Mouse (Mus musculus) bone marrow macrophage, adult 2 months (primary cell): ENCODE data around the gene Arhgap44. TPM values are rescaled to one million over a fixed set of nuclear protein-coding genes. Genes with fewer than 3 reads are reported as not detected.

ENCODE experiments used
- H3K27ac ChIP-seq: 2 replicates; pipeline ENCODE4 v1.5.1; 2012; ENCODE audit warnings: low read depth, low read length; ENCODE audit not compliant: insufficient read depth
- H3K4me1 ChIP-seq: 2 replicates; pipeline ENCODE4 v1.6.1; 2012; ENCODE audit warnings: low read length; ENCODE audit not compliant: control insufficient read depth, insufficient read depth
- H3K4me3 ChIP-seq: 2 replicates; pipeline ENCODE4 v1.5.1; 2012; ENCODE audit warnings: mild to moderate bottlenecking, low read length, moderate library complexity; ENCODE audit not compliant: insufficient read depth
- CTCF ChIP-seq: IDR thresholded peaks from 2 replicates; pipeline ENCODE4 v1.5.1; 2012; ENCODE audit warnings: low read depth, mild to moderate bottlenecking, low read length, moderate library complexity
- POLR2A ChIP-seq: IDR thresholded peaks from 2 replicates; pipeline ENCODE4 v1.6.1; 2012; ENCODE audit warnings: mild to moderate bottlenecking, low read depth, low read length, borderline replicate concordance
- polyA plus RNA-seq: library from polyadenylated mRNA; stranded (reverse); fragments of >200 nt; gene quantifications from 2 replicates; pipeline ENCODE4 v1.2.4, GENCODE M21; 2012; ENCODE audit not compliant: missing spikeins, insufficient read depth, insufficient read length

Arhgap44 gene
- polyA plus RNA-seq, 1 experiment, result not detected

DNA sequence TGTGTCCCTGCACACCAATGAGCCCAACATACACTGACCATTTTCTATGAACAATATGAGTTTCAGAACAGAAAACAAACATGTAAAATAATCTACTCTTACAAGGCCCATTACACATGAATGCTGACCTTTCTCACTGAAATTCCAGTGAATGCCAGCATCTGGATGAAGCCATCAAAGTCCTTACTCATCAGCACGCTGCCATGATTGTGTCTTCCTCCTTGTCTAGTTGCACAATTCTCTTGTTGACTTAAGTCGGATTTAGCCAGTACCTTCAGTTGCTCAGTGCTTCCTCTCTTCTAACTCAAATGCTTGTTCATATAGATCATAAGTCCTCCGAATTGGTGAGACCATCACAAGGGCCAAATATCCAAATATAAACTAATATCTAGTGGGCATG, 23.7 kb downstream of the Arhgap44 start:
- H3K4me3 ChIP-seq, result no peak overlapping the region
- no peaks in the 10 kb centered on the region for H3K4me1 ChIP-seq
- no peak for TF ChIP-seq POLR2A
- no peak for TF ChIP-seq CTCF
- H3K27ac ChIP-seq, result no peak overlapping the region; the same call in 1 of the 2 replicates

DNA sequence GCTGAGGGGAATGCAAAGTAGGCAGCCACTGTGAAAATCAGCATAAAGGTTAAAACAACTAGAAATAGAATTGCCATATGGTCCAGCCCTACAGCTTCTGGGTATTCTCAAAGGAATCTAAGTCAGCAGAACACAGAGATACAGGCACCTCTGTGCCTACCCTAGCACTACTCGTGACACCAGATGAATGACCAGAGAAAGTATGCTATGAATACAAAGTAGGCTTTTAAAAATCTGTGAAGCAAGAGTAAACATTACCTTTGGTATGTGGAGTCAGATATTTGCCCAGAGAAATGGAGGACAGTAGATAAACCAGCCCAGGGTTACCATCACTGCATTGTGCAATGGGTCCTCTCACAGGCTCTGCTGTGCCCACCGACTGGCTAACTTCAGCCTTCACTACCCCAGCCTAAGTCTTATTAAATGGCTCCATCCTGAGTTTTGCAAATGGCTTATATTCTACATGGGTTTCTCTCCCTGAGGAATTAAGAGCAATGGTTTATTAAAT, 25.6 kb downstream of the Arhgap44 start:
- Histone ChIP-seq H3K4me3 (no peak overlapping the region), H3K4me1 (no peaks in the 10 kb centered on the region), H3K27ac (no peak overlapping the region)
- TF ChIP-seq POLR2A (no peak), CTCF (no peak)

DNA sequence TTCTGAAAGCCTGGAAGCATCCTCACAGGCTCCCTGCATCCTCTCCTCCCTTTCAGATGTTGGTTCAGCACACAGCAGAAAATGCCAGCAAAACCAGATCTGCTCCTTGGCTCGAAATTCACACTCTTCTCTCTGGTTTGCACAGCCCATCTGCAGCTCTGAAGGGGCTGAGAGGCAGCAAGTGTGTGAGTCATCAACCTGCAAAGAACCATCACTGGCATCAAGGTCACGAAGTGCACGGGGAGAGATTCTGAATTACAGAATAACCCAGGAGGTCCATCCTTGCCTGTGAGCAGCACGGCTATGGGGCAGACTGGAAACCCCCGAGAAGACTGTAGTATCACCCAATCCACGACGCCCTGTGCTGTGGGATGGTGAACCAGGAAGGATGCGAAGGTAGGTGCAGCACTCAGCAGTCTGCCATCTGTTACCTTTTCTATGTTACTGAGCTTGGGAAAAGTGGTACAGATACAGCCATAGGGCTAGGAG, 27.5 kb downstream of the Arhgap44 start:
- no peaks in the 10 kb centered on the region for H3K4me1 ChIP-seq
- TF ChIP-seq CTCF (no peak), POLR2A (no peak)

DNA sequence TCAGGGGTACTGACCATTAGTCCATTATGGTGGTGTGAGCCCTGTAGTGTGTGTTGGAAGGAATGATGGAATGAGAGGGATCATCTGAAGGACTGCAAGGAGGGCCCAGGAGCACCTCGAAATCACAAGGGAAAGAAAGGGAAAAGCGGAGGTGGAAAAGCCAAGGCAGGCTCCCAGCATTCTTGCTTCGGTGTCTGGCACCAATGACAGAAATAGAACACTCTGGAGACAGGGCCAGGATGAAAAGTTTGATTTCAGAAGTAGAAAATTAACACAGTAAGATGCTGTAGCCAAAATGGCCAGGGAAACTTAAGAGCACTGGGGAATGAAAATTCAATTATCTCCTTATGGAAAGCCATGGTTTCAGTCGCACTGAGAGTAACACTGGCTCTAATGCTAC, 29.1 kb downstream of the Arhgap44 start:
- no peak overlapping the region for H3K4me3 ChIP-seq
- no peaks in the 10 kb centered on the region for H3K4me1 ChIP-seq
- H3K27ac ChIP-seq, result no peak overlapping the region
- TF ChIP-seq CTCF, result no peak
- TF ChIP-seq POLR2A, result no peak

More for the DNA sequence above, 27.5 kb downstream of the Arhgap44 start:
- no peak overlapping the region for H3K4me3 ChIP-seq
- H3K27ac ChIP-seq, result no peak overlapping the region

DNA sequence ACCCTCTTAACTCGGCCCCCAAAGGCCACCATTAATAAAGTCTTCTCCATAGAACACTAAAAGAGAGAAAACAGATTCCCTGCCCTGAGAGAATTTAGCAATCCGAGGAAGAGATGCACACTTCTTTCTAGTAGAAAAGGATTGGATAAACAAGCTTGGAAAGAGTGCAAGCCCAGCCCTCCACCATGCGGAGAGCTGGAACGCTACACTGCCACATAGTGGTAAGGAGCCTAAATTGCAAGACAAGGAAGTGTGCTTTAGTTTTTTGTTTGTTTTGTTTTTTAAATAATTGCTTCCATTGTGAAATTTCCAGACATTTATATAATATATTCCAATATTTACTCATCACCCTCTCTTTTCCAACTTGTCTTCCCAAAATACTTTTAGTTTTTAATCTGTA, 33.7 kb downstream of the Arhgap44 start:
- Histone ChIP-seq H3K27ac (no peak overlapping the region), H3K4me1 (no peaks in the 10 kb centered on the region), H3K4me3 (no peak overlapping the region)
- no peak for TF ChIP-seq CTCF
- TF ChIP-seq POLR2A, result no peak

DNA sequence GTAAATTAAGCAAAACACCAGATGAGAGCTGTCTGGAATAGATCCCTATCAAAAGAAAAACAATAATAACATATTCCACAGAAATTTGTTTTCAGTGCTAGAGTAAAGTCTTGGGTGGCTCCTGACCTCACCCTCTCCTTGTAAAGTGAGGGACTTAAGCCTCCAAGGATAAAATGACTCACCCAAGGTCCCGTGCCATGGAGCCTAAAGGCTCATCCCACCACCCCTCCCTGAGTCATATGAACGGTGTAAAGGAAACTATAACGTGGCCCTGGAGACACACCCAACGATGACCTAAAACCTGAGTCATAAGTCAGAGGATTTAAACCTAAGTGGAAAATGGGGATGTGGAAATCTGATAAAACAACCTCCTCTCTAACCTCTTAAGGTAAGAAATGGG, 34.1 kb downstream of the Arhgap44 start:
- H3K27ac ChIP-seq, result no peak overlapping the region
- TF ChIP-seq POLR2A (no peak), CTCF (no peak)
- no peak overlapping the region for H3K4me3 ChIP-seq

DNA sequence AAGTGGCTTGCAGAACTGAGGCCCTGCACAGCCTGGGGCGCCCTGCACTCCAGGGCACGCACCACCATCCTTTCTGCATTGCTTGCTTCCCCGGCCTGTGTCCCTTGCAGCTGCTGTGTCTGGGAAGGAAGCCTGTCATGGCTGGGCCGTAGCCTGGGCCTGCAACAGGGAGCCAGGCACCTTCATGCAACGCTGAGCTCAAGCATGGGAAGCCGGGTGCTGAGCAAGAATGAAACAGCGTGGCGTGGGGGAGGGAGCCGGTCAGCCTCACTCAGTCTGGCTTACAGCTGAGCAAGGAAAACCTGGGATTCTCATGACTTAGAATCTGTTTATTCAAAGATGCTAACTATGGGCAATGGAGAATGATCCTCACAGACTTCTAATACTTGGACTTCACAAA, 36.2 kb downstream of the Arhgap44 start:
- TF ChIP-seq POLR2A (no peak), CTCF (no peak)
- Histone ChIP-seq H3K27ac (no peak overlapping the region), H3K4me3 (no peak overlapping the region), H3K4me1 (no peaks in the 10 kb centered on the region)

More for the DNA sequence above, 34.1 kb downstream of the Arhgap44 start:
- H3K4me1 ChIP-seq, result no peaks in the 10 kb centered on the region

DNA sequence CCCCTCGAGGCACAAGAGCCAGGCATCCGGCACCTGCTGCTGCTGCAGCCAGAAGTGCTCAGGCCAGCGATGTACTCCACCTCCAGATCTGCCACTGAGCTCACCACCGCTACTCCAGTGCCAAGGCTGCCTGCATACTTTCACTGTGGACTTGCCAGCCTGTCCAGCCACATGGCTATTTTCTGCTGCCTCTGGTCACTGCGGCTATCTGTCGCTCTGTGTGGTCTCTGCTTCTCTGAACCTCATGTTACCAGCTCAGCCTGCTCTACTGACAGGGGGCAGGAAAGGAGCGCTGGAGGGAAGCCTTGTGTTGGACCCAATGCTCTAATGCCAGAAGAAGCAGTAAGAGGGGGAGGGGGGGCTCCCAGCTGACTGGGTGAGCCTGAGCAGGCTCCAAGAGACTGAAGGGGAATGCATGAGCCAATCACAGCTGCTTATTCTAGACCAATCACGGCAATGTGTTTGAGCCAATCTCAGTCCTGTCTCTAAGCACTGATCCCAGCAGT, 37.8 kb downstream of the Arhgap44 start:
- no peak overlapping the region for H3K27ac ChIP-seq
- no peak overlapping the region for H3K4me3 ChIP-seq
- no peak for TF ChIP-seq CTCF
- TF ChIP-seq POLR2A, result no peak
- no peaks in the 10 kb centered on the region for H3K4me1 ChIP-seq

DNA sequence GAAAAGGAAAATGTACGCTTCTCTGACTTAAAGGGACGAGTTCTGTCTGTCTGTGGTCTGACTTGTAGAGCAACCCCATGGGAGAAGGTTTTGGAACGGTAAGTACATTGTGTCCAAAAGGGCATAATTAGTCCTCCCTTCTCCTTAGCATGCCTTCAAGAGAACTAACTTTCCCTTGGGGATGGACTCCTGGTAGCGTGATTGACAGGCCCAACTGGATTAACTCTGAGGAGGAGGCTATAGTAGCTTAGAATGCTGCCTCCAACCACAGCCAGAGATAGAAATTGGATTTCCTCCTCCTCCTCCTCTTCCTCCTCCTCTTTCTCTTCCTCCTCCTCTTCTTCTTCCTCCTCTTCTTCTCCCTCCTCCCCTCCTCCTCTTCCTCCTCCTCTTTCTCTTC, 42.5 kb downstream of the Arhgap44 start:
- no peaks in the 10 kb centered on the region for H3K4me1 ChIP-seq
- TF ChIP-seq POLR2A (no peak), CTCF (no peak)
- H3K27ac ChIP-seq, result no peak overlapping the region
- H3K4me3 ChIP-seq, result no peak overlapping the region

DNA sequence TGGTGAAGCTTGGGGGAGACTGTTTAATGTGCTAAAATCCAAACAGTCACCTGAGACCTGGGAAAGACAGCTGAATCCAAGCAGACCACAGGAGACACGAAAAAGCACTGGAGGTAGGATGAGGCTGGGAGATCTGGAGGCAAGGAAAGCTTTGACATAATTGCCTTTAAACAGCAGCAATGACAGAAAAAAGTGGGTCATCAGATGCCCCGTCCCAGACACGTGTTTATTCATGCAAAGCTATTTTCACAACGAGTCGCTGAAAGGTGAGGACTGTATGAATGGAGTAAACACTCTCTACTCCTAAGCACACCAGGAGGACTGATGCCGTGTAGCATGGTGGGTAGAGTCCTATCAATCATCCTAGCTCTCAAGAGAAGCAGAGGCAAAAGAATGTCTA, 47.0 kb downstream of the Arhgap44 start:
- TF ChIP-seq CTCF (no peak), POLR2A (no peak)
- no peak overlapping the region for H3K4me3 ChIP-seq
- no peaks in the 10 kb centered on the region for H3K4me1 ChIP-seq
- no peak overlapping the region for H3K27ac ChIP-seq
